Mouse (Mus musculus) urinary bladder, postnatal 14 days (tissue): Measurements from ENCODE around the gene Gm6793.
A peak's percentile ranks its signal among the peaks of the same experiment; 100 is the strongest.

ENCODE experiments used
- DNase-seq: peaks from one replicate; pipeline ENCODE4 v3.0.0; 2021; ENCODE audit warnings: low spot score

Gm6793 gene

GRCm38 (mm10) chr8:111984511-111984910, 30.3 kb downstream of the Gm6793 start:
- no peak for DNase-seq

GRCm38 (mm10) chr8:111982116-111982515, 32.7 kb downstream of the Gm6793 start:
- DNase-seq: no peak

- DNase-seq: peak; percentile 18
Measured at GRCm38 (mm10) chr8:111978147-111978546, 36.7 kb downstream of the Gm6793 start.

GRCm38 (mm10) chr8:111976326-111976725, 38.5 kb downstream of the Gm6793 start:
- DNase-seq: no peak

- no peak for DNase-seq
Measured at GRCm38 (mm10) chr8:111975706-111976105, 39.1 kb downstream of the Gm6793 start.

- DNase-seq: no peak
Measured at GRCm38 (mm10) chr8:111974138-111974537, 40.7 kb downstream of the Gm6793 start.

- no peak for DNase-seq
Measured at GRCm38 (mm10) chr8:111968991-111969390, 45.8 kb downstream of the Gm6793 start.

GRCm38 (mm10) chr8:111968541-111968940, 46.3 kb downstream of the Gm6793 start:
- no peak for DNase-seq

- no peak for DNase-seq
Measured at GRCm38 (mm10) chr8:111967246-111967870, 47.5 kb downstream of the Gm6793 start.

GRCm38 (mm10) chr8:111964849-111965561, 49.8 kb downstream of the Gm6793 start:
- no peak for DNase-seq

GRCm38 (mm10) chr8:111964351-111964750, 50.5 kb downstream of the Gm6793 start:
- DNase-seq: no peak

GRCm38 (mm10) chr8:111963546-111963945, 51.3 kb downstream of the Gm6793 start:
- no peak for DNase-seq
